Mouse (Mus musculus) stomach, postnatal 0 days (tissue): ENCODE measurements around the gene Ercc6l2.

Experiments used
- CTCF ChIP-seq: IDR thresholded peaks from 2 replicates; pipeline ENCODE4 v1.5.1; 2016; ENCODE audit warnings: antibody characterized with exemption, low read depth, mild to moderate bottlenecking, moderate library complexity
- EP300 ChIP-seq: optimal IDR thresholded peaks from 2 replicates; pipeline ENCODE3; 2016; ENCODE audit warnings: antibody characterized with exemption

DNA sequence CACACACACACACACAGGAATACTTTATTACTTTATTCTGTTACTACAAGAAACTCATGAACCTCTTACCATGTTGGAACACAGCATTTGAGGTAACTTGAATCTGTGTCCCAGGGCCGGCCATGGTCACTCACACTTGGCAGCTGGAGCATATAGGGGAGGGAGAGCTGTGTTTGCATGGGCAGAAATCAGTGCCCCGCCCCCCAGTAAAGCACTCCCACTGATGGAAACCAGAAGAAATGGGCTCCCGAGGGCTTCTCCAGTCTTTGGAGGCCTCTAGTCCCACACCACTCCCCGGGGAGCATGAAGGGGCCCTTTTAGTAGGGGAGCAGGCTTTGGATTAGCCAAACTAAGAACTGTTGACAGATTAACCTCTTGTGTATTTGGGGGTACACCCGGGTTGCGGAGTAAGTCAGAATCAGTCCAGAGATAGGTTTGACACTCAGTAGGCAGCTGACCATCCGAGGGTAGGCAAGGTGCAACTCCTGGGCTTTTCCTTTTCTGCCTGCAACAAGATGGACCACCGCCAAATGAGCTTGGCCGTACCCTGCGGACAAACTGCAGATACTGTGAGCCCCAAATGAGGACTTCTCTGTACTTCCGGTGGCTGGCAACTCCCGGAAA, 85.8 kb downstream of the Ercc6l2 start:
- TF ChIP-seq CTCF: no peak
- TF ChIP-seq EP300: no peak
